Mouse (Mus musculus): ENCODE measurements at regions not wholly inside any gene's neighbourhood (a gene's known extent, or its start where the extent isn't known, plus 50 kb on each side); places are given as distances from the start of the nearest gene placed in this dataset.
A peak's percentile ranks its signal among the peaks of the same experiment; 100 is the strongest.

DNA sequence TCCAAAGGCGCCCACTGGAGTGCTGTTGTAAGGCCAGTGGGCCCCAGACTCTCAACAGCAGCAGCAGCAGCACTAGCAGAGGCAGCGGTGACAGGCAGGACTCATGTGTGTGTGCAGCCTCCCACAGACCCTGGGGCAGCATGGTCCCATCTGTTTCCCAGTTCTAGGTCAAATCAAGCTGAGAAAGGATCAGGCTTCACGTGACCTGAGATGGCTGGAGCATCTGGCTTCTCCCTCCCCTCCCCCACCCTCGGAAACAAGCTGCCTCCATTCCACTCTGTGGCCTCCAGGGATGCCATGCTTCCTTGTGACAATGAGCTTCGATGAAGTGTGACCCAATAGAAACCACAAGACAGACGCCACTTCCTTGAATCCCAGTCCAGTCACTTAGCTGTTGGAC lies 128.8 kb downstream of the Mycn start:
- Histone ChIP-seq H3K79me2 (ENCODE audit: control insufficient read depth, insufficient read depth, low read length) (no peaks in the 10 kb centered on the region), H3K9ac (ENCODE audit: low read depth, low read length) (no peak overlapping the region), H3K36me3 (ENCODE audit: control insufficient read depth, insufficient read depth, low read length) (no peaks in the 10 kb centered on the region), H3K4me3 (ENCODE audit: insufficient read depth, low read depth, low read length) (no peak overlapping the region), H3K27ac (replicated peaks; ENCODE audit: insufficient read depth, low read depth, low read length) (no peak overlapping the region), H3K27me3 (ENCODE audit: control insufficient read depth, insufficient read depth, low read length) (no peaks in the 10 kb centered on the region), H3K4me1 (ENCODE audit: control insufficient read depth, insufficient read depth, low read length) (peaks cover 23% of the 10 kb centered on the region)
- no peak for DNase-seq (ENCODE audit: extremely low read depth, low read depth, low spot score)
- TF ChIP-seq POLR2A (IDR thresholded peaks at IDR 0.05; ENCODE audit: extremely low read depth, insufficient read depth, low read length) (no peak), CTCF (IDR thresholded peaks at IDR 0.05; ENCODE audit: low read depth, low read length) (no peak)
- WGBS = 60% methylated on average over 6 of the region's 6 CpGs

DNA sequence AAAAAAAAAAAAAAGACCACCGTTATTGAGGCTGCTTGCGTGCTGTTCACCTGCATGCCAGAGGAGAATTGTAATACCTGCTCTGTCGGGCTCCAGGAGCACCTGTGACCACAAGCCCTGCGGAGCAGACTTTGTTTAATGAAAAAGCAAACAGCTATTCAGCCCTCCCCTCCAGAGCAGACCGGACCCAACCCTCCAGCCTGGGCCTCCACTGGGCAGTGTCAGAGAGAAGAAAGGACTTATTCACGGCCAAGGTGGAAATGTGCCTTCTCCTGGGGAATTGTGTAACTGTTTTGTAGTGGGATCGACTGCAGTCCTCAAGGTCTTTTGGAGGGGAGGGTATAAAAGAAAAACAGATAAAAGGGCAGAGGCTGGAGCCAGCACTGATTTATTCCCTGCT lies 130.8 kb downstream of the Mycn start:
- Histone ChIP-seq H3K9ac (ENCODE audit: low read depth, low read length) (no peak overlapping the region), H3K36me3 (ENCODE audit: control insufficient read depth, insufficient read depth, low read length) (no peaks in the 10 kb centered on the region), H3K4me3 (ENCODE audit: insufficient read depth, low read depth, low read length) (no peak overlapping the region), H3K27ac (replicated peaks; ENCODE audit: insufficient read depth, low read depth, low read length) (peak overlapping the region; percentile 73), H3K4me1 (ENCODE audit: control insufficient read depth, insufficient read depth, low read length) (peaks cover 23% of the 10 kb centered on the region), H3K27me3 (ENCODE audit: control insufficient read depth, insufficient read depth, low read length) (no peaks in the 10 kb centered on the region), H3K79me2 (ENCODE audit: control insufficient read depth, insufficient read depth, low read length) (no peaks in the 10 kb centered on the region)
- TF ChIP-seq POLR2A (IDR thresholded peaks at IDR 0.05; ENCODE audit: extremely low read depth, insufficient read depth, low read length) (no peak), CTCF (IDR thresholded peaks at IDR 0.05; ENCODE audit: low read depth, low read length) (no peak)
- DNase-seq (ENCODE audit: extremely low read depth, low read depth, low spot score) = peak; percentile 85
- 13% methylated on average over 7 of the region's 7 CpGs for WGBS

DNA sequence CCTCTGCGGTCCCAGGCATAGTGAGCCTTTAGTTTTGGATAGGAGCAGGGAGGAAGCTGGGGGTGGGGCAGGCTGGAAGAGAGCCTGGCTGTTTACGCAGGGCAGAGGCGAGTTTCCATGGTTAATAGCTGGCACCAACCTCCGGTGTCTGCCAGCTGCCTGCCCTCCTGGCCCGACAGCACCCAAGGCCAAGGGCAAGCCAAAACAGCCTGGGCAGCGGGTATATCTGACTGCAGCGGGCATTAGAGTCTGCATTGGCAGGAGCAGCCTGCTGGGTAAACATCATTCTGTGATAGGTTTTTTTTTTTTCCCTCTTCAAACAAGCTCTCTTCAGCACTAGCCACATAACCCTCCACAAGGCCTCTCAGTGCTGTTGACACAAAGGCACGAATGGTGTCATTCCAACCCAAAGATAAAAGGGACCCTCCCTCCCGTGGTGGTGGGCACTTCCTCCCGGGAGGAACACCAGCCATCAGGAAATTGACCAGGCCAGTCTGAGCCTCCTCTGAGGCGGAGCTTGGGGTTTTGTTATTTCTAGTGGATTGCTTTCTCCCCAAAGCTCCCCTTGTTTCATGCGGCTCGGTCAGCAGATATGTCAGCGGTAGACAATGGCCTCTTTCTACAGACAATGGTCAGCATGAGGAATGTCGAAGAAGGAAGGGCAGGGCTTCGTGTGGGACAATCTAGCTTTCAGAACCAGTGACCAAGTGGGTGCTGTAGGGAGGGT lies 131.4 kb downstream of the Mycn start:
- Histone ChIP-seq H3K79me2 (ENCODE audit: control insufficient read depth, insufficient read depth, low read length) (no peaks in the 10 kb centered on the region), H3K9ac (ENCODE audit: low read depth, low read length) (peak overlapping the region; percentile 27), H3K27ac (replicated peaks; ENCODE audit: insufficient read depth, low read depth, low read length) (peak overlapping the region; percentile 73), H3K4me1 (ENCODE audit: control insufficient read depth, insufficient read depth, low read length) (peaks cover 23% of the 10 kb centered on the region), H3K27me3 (ENCODE audit: control insufficient read depth, insufficient read depth, low read length) (no peaks in the 10 kb centered on the region), H3K36me3 (ENCODE audit: control insufficient read depth, insufficient read depth, low read length) (no peaks in the 10 kb centered on the region), H3K4me3 (ENCODE audit: insufficient read depth, low read depth, low read length) (no peak overlapping the region)
- peak; percentile 98 for DNase-seq (ENCODE audit: extremely low read depth, low read depth, low spot score)
- TF ChIP-seq CTCF (IDR thresholded peaks at IDR 0.05; ENCODE audit: low read depth, low read length) (no peak), POLR2A (IDR thresholded peaks at IDR 0.05; ENCODE audit: extremely low read depth, insufficient read depth, low read length) (no peak)
- 5% methylated on average over 16 of the region's 16 CpGs for WGBS

DNA sequence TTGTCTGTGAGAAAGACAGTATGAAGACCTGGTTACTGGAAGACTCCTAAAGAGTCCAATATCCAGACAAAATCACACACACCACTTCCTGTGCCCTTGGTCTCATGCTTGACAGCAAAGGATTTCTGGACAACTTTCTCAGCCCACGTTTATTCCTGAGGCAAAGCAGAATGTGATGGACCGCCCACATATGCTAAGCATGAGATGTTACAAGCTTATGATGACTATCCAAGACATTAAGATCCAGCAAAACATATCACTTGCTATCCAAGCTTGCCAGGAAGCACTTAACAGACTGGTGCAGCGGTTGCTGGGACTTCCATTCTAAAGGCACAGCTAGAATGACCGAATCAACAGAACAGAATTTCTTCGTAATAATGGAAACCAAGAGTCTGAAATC lies 133.6 kb downstream of the Mycn start:
- no peak for TF ChIP-seq CTCF (IDR thresholded peaks at IDR 0.05; ENCODE audit: low read depth, low read length)
- no peak for TF ChIP-seq POLR2A (IDR thresholded peaks at IDR 0.05; ENCODE audit: extremely low read depth, insufficient read depth, low read length)
- WGBS = 93% methylated on average over 5 of the region's 5 CpGs

DNA sequence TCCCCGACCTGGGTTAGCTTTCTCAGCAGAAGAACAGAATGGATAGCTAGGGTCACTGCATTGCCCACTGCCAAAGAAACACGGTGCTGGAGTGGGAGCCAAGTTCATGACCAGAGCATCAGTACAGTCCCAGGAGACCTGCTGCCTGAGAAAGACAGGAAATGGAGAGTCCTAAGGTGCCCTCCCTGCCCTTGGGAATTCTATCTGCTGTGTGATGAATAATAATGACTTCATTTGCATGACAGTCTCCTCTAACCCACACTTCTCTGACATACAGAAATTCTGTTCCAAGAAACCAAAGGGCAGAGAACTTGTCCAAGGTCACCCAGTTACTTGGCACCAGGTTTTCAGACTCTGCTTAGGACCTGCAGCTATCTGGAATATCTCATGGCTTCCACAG lies 138.1 kb downstream of the Mycn start:
- Histone ChIP-seq H3K9ac (ENCODE audit: low read depth, low read length) (no peak overlapping the region), H3K36me3 (ENCODE audit: control insufficient read depth, insufficient read depth, low read length) (no peaks in the 10 kb centered on the region), H3K27ac (replicated peaks; ENCODE audit: insufficient read depth, low read depth, low read length) (no peak overlapping the region), H3K4me1 (ENCODE audit: control insufficient read depth, insufficient read depth, low read length) (peaks cover 17% of the 10 kb centered on the region), H3K79me2 (ENCODE audit: control insufficient read depth, insufficient read depth, low read length) (no peaks in the 10 kb centered on the region), H3K27me3 (ENCODE audit: control insufficient read depth, insufficient read depth, low read length) (no peaks in the 10 kb centered on the region), H3K4me3 (ENCODE audit: insufficient read depth, low read depth, low read length) (no peak overlapping the region)
- peak; percentile 42 for DNase-seq (ENCODE audit: extremely low read depth, low read depth, low spot score)
- WGBS = 57% methylated on average over 2 of the region's 2 CpGs
- no peak for TF ChIP-seq POLR2A (IDR thresholded peaks at IDR 0.05; ENCODE audit: extremely low read depth, insufficient read depth, low read length)
- no peak for TF ChIP-seq CTCF (IDR thresholded peaks at IDR 0.05; ENCODE audit: low read depth, low read length)

More for the DNA sequence above, 133.6 kb downstream of the Mycn start:
- Histone ChIP-seq H3K79me2 (ENCODE audit: control insufficient read depth, insufficient read depth, low read length) (no peaks in the 10 kb centered on the region), H3K36me3 (ENCODE audit: control insufficient read depth, insufficient read depth, low read length) (no peaks in the 10 kb centered on the region), H3K9ac (ENCODE audit: low read depth, low read length) (no peak overlapping the region), H3K4me1 (ENCODE audit: control insufficient read depth, insufficient read depth, low read length) (peaks cover 15% of the 10 kb centered on the region), H3K27me3 (ENCODE audit: control insufficient read depth, insufficient read depth, low read length) (no peaks in the 10 kb centered on the region), H3K4me3 (ENCODE audit: insufficient read depth, low read depth, low read length) (no peak overlapping the region), H3K27ac (replicated peaks; ENCODE audit: insufficient read depth, low read depth, low read length) (no peak overlapping the region)
- no peak for DNase-seq (ENCODE audit: extremely low read depth, low read depth, low spot score)

DNA sequence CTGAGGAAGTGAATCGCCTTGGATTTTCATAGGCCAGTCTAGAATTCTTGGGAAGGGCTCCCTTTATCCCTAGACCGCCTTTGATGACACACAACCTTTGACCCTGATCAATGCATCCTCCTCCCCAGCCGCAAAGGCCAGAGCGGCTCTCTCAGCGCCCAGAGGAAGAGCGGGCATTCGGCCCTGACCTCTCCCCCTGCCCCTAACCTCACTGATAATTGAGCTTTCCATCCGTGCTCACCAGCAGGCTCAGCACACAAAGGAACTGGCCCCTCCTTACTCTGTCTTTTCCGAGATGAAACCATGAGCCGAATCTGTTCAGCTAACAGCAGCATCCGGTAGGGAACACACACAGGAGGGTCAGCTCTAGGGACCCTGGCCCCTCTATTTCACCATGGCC lies 139.3 kb downstream of the Mycn start:
- WGBS = 10% methylated on average over 11 of the region's 11 CpGs
- H3K36me3 ChIP-seq (ENCODE audit: control insufficient read depth, insufficient read depth, low read length) = no peaks in the 10 kb centered on the region
- H3K4me1 ChIP-seq (ENCODE audit: control insufficient read depth, insufficient read depth, low read length) = peaks cover 17% of the 10 kb centered on the region
- peak; percentile 65 for DNase-seq (ENCODE audit: extremely low read depth, low read depth, low spot score)
- no peak overlapping the region for H3K4me3 ChIP-seq (ENCODE audit: insufficient read depth, low read depth, low read length)
- H3K27ac ChIP-seq (replicated peaks; ENCODE audit: insufficient read depth, low read depth, low read length) = no peak overlapping the region
- no peaks in the 10 kb centered on the region for H3K27me3 ChIP-seq (ENCODE audit: control insufficient read depth, insufficient read depth, low read length)
- TF ChIP-seq POLR2A (IDR thresholded peaks at IDR 0.05; ENCODE audit: extremely low read depth, insufficient read depth, low read length) (no peak), CTCF (IDR thresholded peaks at IDR 0.05; ENCODE audit: low read depth, low read length) (no peak)
- H3K79me2 ChIP-seq (ENCODE audit: control insufficient read depth, insufficient read depth, low read length) = no peaks in the 10 kb centered on the region
- no peak overlapping the region for H3K9ac ChIP-seq (ENCODE audit: low read depth, low read length)
